Mouse (Mus musculus): Measurements from ENCODE around the gene Kmt5b. TPM values are rescaled to one million over a fixed set of nuclear protein-coding genes. Genes with fewer than 3 reads are reported as not detected.

Kmt5b gene
- polyA plus RNA-seq (2012; fragmentation: generic; extraction: Trizol) = 5.6 TPM
- long read RNA-seq, experiment 1, partial matches to known transcripts = 1 of 2 reads
- long read RNA-seq, experiment 1, other reads (novel, unspliced or antisense) = 1 of 2 reads
- long read RNA-seq, experiment 2, partial matches to known transcripts = 0 of 4 reads
- long read RNA-seq, experiment 2, other reads (novel, unspliced or antisense) = 4 of 4 reads

- no peaks in the 10 kb centered on the region for H3K27me3 ChIP-seq (ENCODE audit: control insufficient read depth, insufficient read depth, insufficient read length)
- no peak for TF ChIP-seq CEBPB (IDR thresholded peaks at IDR 0.05; ENCODE audit: low read depth)
- TF ChIP-seq MAX (IDR thresholded peaks at IDR 0.05) = no peak
- no peak for TF ChIP-seq USF1 (IDR thresholded peaks at IDR 0.05; ENCODE audit: low read depth)
- no peak for TF ChIP-seq MYOG (IDR thresholded peaks at IDR 0.05; ENCODE audit: control insufficient read depth, extremely low read depth, insufficient read length)
- no peak for TF ChIP-seq FOSL1 (IDR thresholded peaks at IDR 0.05; ENCODE audit: insufficient read depth, low read length, poor library complexity, severe bottlenecking)
- no peak for TF ChIP-seq MYOD1 (IDR thresholded peaks at IDR 0.05; ENCODE audit: control insufficient read depth, insufficient read length, low read depth)
- TF ChIP-seq CTCF (IDR thresholded peaks at IDR 0.05; ENCODE audit: control insufficient read depth, insufficient read depth, insufficient read length) = no peak
- H3K79me2 ChIP-seq (ENCODE audit: control insufficient read depth, insufficient read depth) = peaks cover 36% of the 10 kb centered on the region
- peak within 1 kb of the TSS; percentile 69 for H3K4me3 ChIP-seq (ENCODE audit: insufficient read depth, poor library complexity, severe bottlenecking)
- H3K36me3 ChIP-seq (ENCODE audit: control insufficient read depth, insufficient read depth) = peaks cover 10% of the 10 kb centered on the region
- peak within 1 kb of the TSS; percentile 93 for H3ac ChIP-seq (ENCODE audit: control insufficient read depth, insufficient read length, low read depth)
- peaks cover 31% of the 10 kb centered on the region for H3K79me3 ChIP-seq (ENCODE audit: low read depth)
Measured at GRCm38 (mm10) chr19:3767276-3767780, at the start of gene Kmt5b. Gene Kmt5b (plus strand): TSS chr19:3767421.

GRCm38 (mm10) chr19:3718481-3719361 lies 48.5 kb upstream of the Kmt5b start:
- peaks cover 36% of the 10 kb centered on the region for H3K36me3 ChIP-seq (ENCODE audit: control insufficient read depth, insufficient read depth)
- no peak overlapping the region for H3ac ChIP-seq (ENCODE audit: control insufficient read depth, insufficient read length, low read depth)
- H3K4me3 ChIP-seq (ENCODE audit: insufficient read depth, poor library complexity, severe bottlenecking) = no peak overlapping the region
- no peaks in the 10 kb centered on the region for H3K27me3 ChIP-seq (ENCODE audit: control insufficient read depth, insufficient read depth, insufficient read length)
- peaks cover 2% of the 10 kb centered on the region for H3K79me3 ChIP-seq (ENCODE audit: low read depth)
- TF ChIP-seq USF1 (IDR thresholded peaks at IDR 0.05; ENCODE audit: low read depth) = no peak
- peak; percentile 12 for TF ChIP-seq CTCF (IDR thresholded peaks at IDR 0.05; ENCODE audit: control insufficient read depth, insufficient read depth, insufficient read length)
- H3K79me2 ChIP-seq (ENCODE audit: control insufficient read depth, insufficient read depth) = peaks cover 16% of the 10 kb centered on the region

- peaks cover 36% of the 10 kb centered on the region for H3K36me3 ChIP-seq (ENCODE audit: control insufficient read depth, insufficient read depth)
- H3K79me3 ChIP-seq (ENCODE audit: low read depth) = no peaks in the 10 kb centered on the region
- peaks cover 8% of the 10 kb centered on the region for H3K79me2 ChIP-seq (ENCODE audit: control insufficient read depth, insufficient read depth)
- no peak overlapping the region for H3K4me3 ChIP-seq (ENCODE audit: insufficient read depth, poor library complexity, severe bottlenecking)
- no peak for TF ChIP-seq MYOG (IDR thresholded peaks at IDR 0.05; ENCODE audit: control insufficient read depth, extremely low read depth, insufficient read length)
- TF ChIP-seq MYOD1 (IDR thresholded peaks at IDR 0.05; ENCODE audit: control insufficient read depth, insufficient read length, low read depth) = no peak
- TF ChIP-seq CEBPB (IDR thresholded peaks at IDR 0.05; ENCODE audit: low read depth) = no peak
- TF ChIP-seq USF1 (IDR thresholded peaks at IDR 0.05; ENCODE audit: low read depth) = no peak
- no peak for TF ChIP-seq MAX (IDR thresholded peaks at IDR 0.05)
- TF ChIP-seq CTCF (IDR thresholded peaks at IDR 0.05; ENCODE audit: control insufficient read depth, insufficient read depth, insufficient read length) = no peak
- no peak for TF ChIP-seq FOSL1 (IDR thresholded peaks at IDR 0.05; ENCODE audit: insufficient read depth, low read length, poor library complexity, severe bottlenecking)
- H3ac ChIP-seq (ENCODE audit: control insufficient read depth, insufficient read length, low read depth) = no peak overlapping the region
- H3K27me3 ChIP-seq (ENCODE audit: control insufficient read depth, insufficient read depth, insufficient read length) = no peaks in the 10 kb centered on the region
Measured at GRCm38 (mm10) chr19:3719362-3719891, 47.8 kb upstream of the Kmt5b start.

- Histone ChIP-seq H3K4me3 (ENCODE audit: insufficient read depth, poor library complexity, severe bottlenecking) (no peak overlapping the region), H3K79me2 (ENCODE audit: control insufficient read depth, insufficient read depth) (no peaks in the 10 kb centered on the region), H3K27me3 (ENCODE audit: control insufficient read depth, insufficient read depth, insufficient read length) (no peaks in the 10 kb centered on the region), H3K36me3 (ENCODE audit: control insufficient read depth, insufficient read depth) (peaks cover 7% of the 10 kb centered on the region), H3ac (ENCODE audit: control insufficient read depth, insufficient read length, low read depth) (no peak overlapping the region), H3K79me3 (ENCODE audit: low read depth) (no peaks in the 10 kb centered on the region)
- no peak for TF ChIP-seq MYOG (IDR thresholded peaks at IDR 0.05; ENCODE audit: control insufficient read depth, extremely low read depth, insufficient read length)
- TF ChIP-seq CTCF (IDR thresholded peaks at IDR 0.05; ENCODE audit: control insufficient read depth, insufficient read depth, insufficient read length) = no peak
- no peak for TF ChIP-seq MYOD1 (IDR thresholded peaks at IDR 0.05; ENCODE audit: control insufficient read depth, insufficient read length, low read depth)
- no peak for TF ChIP-seq MAX (IDR thresholded peaks at IDR 0.05)
- TF ChIP-seq CEBPB (IDR thresholded peaks at IDR 0.05; ENCODE audit: low read depth) = no peak
- TF ChIP-seq USF1 (IDR thresholded peaks at IDR 0.05; ENCODE audit: low read depth) = no peak
- no peak for TF ChIP-seq FOSL1 (IDR thresholded peaks at IDR 0.05; ENCODE audit: insufficient read depth, low read length, poor library complexity, severe bottlenecking)
Measured at GRCm38 (mm10) chr19:3723170-3723569, 44.1 kb upstream of the Kmt5b start.

GRCm38 (mm10) chr19:3723904-3724303 lies 43.3 kb upstream of the Kmt5b start:
- no peak overlapping the region for H3K4me3 ChIP-seq (ENCODE audit: insufficient read depth, poor library complexity, severe bottlenecking)
- TF ChIP-seq MYOG (IDR thresholded peaks at IDR 0.05; ENCODE audit: control insufficient read depth, extremely low read depth, insufficient read length) (no peak), USF1 (IDR thresholded peaks at IDR 0.05; ENCODE audit: low read depth) (no peak), MAX (IDR thresholded peaks at IDR 0.05) (no peak), CEBPB (IDR thresholded peaks at IDR 0.05; ENCODE audit: low read depth) (no peak), FOSL1 (IDR thresholded peaks at IDR 0.05; ENCODE audit: insufficient read depth, low read length, poor library complexity, severe bottlenecking) (no peak), MYOD1 (IDR thresholded peaks at IDR 0.05; ENCODE audit: control insufficient read depth, insufficient read length, low read depth) (no peak), CTCF (IDR thresholded peaks at IDR 0.05; ENCODE audit: control insufficient read depth, insufficient read depth, insufficient read length) (no peak)

More at GRCm38 (mm10) chr19:3723904-3724303, 43.3 kb upstream of the Kmt5b start:
- Histone ChIP-seq H3K27me3 (ENCODE audit: control insufficient read depth, insufficient read depth, insufficient read length) (no peaks in the 10 kb centered on the region), H3ac (ENCODE audit: control insufficient read depth, insufficient read length, low read depth) (no peak overlapping the region), H3K79me2 (ENCODE audit: control insufficient read depth, insufficient read depth) (no peaks in the 10 kb centered on the region), H3K36me3 (ENCODE audit: control insufficient read depth, insufficient read depth) (peaks cover under 1% of the 10 kb centered on the region), H3K79me3 (ENCODE audit: low read depth) (no peaks in the 10 kb centered on the region)
